Mouse (Mus musculus): ENCODE measurements around the gene Gm5089. TPM values are rescaled to one million over a fixed set of nuclear protein-coding genes. Genes with fewer than 3 reads are reported as not detected.

Gm5089 gene
- polyA plus RNA-seq, 1 experiment = not detected

- no peaks in the 10 kb centered on the region; the same call in 1 of the 2 replicates for H3K4me1 ChIP-seq (ENCODE audit: control insufficient read depth, insufficient read depth, insufficient read length, low read length)
- H3K4me3 ChIP-seq (ENCODE audit: insufficient read depth, low read depth, low read length) = no peak overlapping the region
- no peak overlapping the region for H3K27ac ChIP-seq (replicated peaks; ENCODE audit: low read depth, low read length)
These were observed 31.4 kb upstream of the Gm5089 start for GRCm38 (mm10) chr14:122482081-122483023.

DNA sequence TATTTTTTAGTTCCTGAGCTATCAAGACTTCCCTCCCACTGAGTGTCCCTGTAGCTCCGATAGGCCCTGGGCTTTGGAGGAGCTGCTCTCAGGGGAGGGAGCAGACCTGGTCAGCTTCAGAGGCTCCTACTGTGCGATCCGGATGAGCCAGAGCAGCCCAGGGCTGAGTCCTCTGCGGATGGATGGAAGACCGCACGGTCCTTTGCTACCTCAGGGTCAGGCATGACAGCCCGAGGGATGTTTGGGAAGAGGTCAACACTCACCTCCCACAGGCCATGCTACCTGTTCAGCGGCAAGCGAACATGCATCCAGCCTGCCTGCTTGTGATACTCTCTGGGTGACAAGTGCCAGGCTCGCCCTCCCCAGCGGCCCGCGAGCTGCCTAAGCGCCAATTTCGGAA, 30.3 kb upstream of the Gm5089 start:
- no peak overlapping the region for H3K27ac ChIP-seq (replicated peaks; ENCODE audit: low read depth, low read length)
- H3K4me3 ChIP-seq (ENCODE audit: insufficient read depth, low read depth, low read length) = no peak overlapping the region
- H3K4me1 ChIP-seq (ENCODE audit: control insufficient read depth, insufficient read depth, insufficient read length, low read length) = no peaks in the 10 kb centered on the region; the same call in 1 of the 2 replicates

GRCm38 (mm10) chr14:122480355-122480754, 29.4 kb upstream of the Gm5089 start:
- H3K4me3 ChIP-seq (ENCODE audit: insufficient read depth, low read depth, low read length) = no peak overlapping the region
- H3K4me1 ChIP-seq (ENCODE audit: control insufficient read depth, insufficient read depth, insufficient read length, low read length) = no peaks in the 10 kb centered on the region; the same call in 1 of the 2 replicates
- no peak overlapping the region for H3K27ac ChIP-seq (replicated peaks; ENCODE audit: low read depth, low read length)

DNA sequence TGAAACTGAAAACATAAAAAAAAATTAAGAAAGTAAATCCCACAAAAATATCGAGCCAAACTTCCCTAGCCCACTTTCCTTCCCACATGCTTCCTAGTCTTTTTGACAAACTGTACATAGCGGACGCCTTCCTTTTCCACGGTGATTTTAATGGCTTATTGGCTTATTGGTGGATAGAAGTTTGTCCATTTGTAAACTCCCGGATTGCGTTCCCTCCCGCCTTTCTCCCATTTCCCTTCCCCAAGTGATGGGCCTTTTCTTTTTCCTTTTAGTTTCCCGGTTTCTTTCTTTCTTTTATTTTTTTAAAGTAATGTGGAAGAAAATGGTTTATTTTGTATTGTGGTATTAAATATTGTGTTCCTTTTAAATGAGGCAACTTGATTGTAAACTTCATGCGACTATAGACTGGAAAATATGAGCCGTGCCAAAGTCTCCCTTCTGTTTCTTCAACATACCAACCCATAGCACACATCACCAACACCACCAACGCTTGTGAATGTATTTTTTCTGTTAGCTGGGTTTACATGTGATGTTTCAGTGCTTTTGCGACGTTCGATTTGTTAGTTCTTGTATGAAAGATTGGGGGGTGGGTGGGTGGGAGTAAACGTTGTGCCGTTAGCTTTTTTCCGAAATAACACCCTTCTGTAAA, 28.7 kb upstream of the Gm5089 start:
- no peak overlapping the region for H3K27ac ChIP-seq (replicated peaks; ENCODE audit: low read depth, low read length)
- no peak overlapping the region for H3K4me3 ChIP-seq (ENCODE audit: insufficient read depth, low read depth, low read length)
- H3K4me1 ChIP-seq (ENCODE audit: control insufficient read depth, insufficient read depth, insufficient read length, low read length) = peaks cover 4% of the 10 kb centered on the region; the same call in 1 of the 2 replicates

DNA sequence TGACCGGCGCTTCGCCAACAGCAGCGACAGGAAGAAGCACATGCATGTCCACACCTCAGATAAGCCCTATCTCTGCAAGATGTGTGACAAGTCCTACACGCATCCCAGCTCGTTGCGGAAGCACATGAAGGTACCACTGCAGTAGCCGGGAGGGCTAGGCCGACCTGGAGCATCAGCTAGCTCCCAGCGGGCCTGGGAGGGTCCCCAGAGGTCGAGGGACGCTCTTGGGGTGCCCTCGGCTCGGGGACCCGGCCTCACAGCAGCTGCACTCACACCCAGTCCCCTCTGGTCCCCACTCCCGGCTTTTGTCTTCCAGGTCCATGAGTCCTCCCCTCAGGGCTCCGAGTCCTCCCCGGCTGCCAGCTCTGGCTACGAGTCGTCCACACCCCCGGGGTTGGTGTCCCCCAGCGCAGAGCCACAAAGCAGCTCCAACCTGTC, 27.7 kb upstream of the Gm5089 start:
- no peak overlapping the region for H3K4me3 ChIP-seq (ENCODE audit: insufficient read depth, low read depth, low read length)
- H3K4me1 ChIP-seq (ENCODE audit: control insufficient read depth, insufficient read depth, insufficient read length, low read length) = peaks cover 4% of the 10 kb centered on the region; the same call in 1 of the 2 replicates

DNA sequence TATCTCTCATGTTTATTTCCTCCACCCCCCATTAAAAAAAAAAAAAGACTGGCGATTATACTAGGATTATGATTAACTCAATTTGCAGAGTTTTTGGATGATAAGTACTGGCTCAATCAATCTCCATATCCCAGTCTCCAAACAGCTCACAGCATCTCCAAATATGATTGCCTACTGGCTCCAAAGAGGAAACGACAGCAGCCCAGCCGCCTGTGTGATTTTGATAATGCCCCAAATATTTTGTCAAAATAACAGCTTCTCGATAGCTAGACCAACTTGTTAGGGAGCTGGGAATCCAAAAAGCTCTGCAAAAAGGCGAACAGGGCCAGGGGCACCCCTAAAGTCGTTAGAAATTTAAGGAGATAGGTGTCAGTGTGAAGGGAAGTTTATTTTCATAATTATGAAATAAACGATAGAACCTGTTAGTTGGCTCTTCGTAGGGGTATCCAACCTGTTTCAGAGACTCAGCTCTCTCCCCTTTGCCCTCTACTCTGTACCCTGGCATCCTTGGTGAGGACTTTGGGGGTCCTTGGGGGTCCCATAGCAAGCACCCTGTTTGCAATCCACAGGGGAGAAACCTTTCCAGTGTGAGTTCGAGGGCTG, 27.2 kb upstream of the Gm5089 start:
- H3K4me1 ChIP-seq (ENCODE audit: control insufficient read depth, insufficient read depth, insufficient read length, low read length) = peaks cover 4% of the 10 kb centered on the region; the same call in 1 of the 2 replicates
- H3K4me3 ChIP-seq (ENCODE audit: insufficient read depth, low read depth, low read length) = no peak overlapping the region
- no peak overlapping the region for H3K27ac ChIP-seq (replicated peaks; ENCODE audit: low read depth, low read length)

More for the DNA sequence above, 27.7 kb upstream of the Gm5089 start:
- no peak overlapping the region for H3K27ac ChIP-seq (replicated peaks; ENCODE audit: low read depth, low read length)

DNA sequence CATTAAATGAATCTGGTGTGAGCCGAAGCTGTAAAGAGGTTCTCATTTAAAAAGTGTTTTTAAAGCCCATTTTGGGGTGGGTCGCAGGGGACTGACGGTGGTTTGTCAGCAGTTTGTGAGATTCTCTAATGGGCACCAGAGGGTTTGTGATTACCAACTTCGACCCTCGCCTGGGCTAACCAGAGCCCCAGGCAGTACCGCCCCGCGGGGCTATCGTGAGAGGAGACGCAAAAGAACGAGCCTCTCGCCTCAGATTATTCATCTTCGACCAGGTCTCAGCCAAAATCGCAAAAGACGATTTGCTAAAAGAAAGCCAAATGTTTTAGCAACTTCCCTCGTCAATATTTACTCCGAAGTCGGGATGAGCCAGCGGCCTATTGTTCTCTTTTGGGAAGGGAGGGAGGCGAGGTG, 26.4 kb upstream of the Gm5089 start:
- Histone ChIP-seq H3K4me3 (ENCODE audit: insufficient read depth, low read depth, low read length) (no peak overlapping the region), H3K27ac (replicated peaks; ENCODE audit: low read depth, low read length) (no peak overlapping the region), H3K4me1 (ENCODE audit: control insufficient read depth, insufficient read depth, insufficient read length, low read length) (peaks cover 4% of the 10 kb centered on the region; the same call in 1 of the 2 replicates)

GRCm38 (mm10) chr14:122476822-122477215, 25.9 kb upstream of the Gm5089 start:
- peaks cover 4% of the 10 kb centered on the region; the same call in 1 of the 2 replicates for H3K4me1 ChIP-seq (ENCODE audit: control insufficient read depth, insufficient read depth, insufficient read length, low read length)
- H3K4me3 ChIP-seq (ENCODE audit: insufficient read depth, low read depth, low read length) = no peak overlapping the region
- no peak overlapping the region for H3K27ac ChIP-seq (replicated peaks; ENCODE audit: low read depth, low read length)

DNA sequence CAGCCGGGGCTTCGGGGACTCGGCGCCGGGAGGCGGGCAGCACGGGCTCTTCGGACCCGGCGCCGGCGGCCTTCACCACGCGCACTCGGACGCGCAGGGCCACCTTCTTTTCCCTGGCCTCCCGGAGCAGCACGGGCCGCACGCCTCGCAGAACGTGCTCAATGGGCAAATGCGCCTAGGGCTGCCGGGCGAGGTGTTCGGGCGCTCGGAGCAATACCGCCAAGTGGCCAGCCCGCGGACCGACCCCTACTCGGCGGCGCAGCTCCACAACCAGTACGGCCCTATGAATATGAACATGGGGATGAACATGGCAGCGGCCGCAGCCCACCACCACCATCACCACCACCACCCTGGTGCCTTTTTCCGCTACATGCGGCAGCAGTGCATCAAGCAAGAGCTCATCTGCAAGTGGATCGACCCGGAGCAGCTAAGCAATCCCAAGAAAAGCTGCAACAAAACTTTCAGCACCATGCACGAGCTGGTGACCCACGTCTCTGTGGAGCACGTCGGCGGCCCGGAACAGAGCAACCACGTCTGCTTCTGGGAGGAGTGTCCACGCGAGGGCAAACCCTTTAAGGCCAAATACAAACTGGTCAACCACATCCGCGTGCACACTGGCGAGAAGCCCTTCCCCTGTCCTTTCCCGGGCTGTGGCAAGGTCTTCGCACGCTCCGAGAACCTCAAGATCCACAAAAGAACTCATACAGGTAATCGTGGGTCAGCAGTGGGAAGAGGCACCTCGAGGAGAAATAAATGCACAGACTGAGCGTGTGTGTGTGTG, 25.3 kb upstream of the Gm5089 start:
- Histone ChIP-seq H3K4me3 (ENCODE audit: insufficient read depth, low read depth, low read length) (peak overlapping the region; percentile 44; the same call in 1 of the 2 replicates), H3K27ac (replicated peaks; ENCODE audit: low read depth, low read length) (no peak overlapping the region), H3K4me1 (ENCODE audit: control insufficient read depth, insufficient read depth, insufficient read length, low read length) (peaks cover 4% of the 10 kb centered on the region; the same call in 1 of the 2 replicates)

DNA sequence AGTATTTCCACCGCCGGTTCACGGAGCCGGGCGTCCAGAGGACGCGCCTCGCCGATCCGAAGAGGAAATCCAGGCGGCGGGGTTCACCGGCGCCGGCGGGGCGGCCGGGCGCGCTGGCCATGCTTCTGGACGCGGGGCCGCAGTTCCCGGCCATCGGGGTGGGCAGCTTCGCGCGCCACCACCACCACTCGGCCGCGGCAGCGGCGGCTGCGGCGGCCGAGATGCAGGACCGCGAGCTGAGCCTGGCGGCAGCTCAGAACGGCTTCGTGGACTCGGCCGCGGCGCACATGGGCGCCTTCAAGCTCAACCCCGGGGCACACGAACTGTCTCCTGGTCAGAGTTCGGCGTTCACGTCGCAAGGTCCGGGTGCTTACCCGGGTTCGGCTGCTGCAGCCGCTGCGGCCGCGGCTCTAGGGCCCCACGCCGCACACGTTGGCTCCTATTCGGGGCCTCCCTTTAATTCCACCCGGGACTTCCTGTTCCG, 24.7 kb upstream of the Gm5089 start:
- H3K4me3 ChIP-seq (ENCODE audit: insufficient read depth, low read depth, low read length) = peak overlapping the region; percentile 44
- no peak overlapping the region for H3K27ac ChIP-seq (replicated peaks; ENCODE audit: low read depth, low read length)
- peaks cover 4% of the 10 kb centered on the region; the same call in 1 of the 2 replicates for H3K4me1 ChIP-seq (ENCODE audit: control insufficient read depth, insufficient read depth, insufficient read length, low read length)

GRCm38 (mm10) chr14:122474891-122475556, 24.1 kb upstream of the Gm5089 start, which contains the start of gene Zic2:
Gene Zic2 (plus strand): TSS chr14:122475435.
- Histone ChIP-seq H3K27ac (replicated peaks; ENCODE audit: low read depth, low read length) (no peak within 1 kb of the TSS), H3K4me1 (ENCODE audit: control insufficient read depth, insufficient read depth, insufficient read length, low read length) (peaks cover 4% of the 10 kb centered on the region; the same call in 1 of the 2 replicates), H3K4me3 (ENCODE audit: insufficient read depth, low read depth, low read length) (peak within 1 kb of the TSS; percentile 46)

DNA sequence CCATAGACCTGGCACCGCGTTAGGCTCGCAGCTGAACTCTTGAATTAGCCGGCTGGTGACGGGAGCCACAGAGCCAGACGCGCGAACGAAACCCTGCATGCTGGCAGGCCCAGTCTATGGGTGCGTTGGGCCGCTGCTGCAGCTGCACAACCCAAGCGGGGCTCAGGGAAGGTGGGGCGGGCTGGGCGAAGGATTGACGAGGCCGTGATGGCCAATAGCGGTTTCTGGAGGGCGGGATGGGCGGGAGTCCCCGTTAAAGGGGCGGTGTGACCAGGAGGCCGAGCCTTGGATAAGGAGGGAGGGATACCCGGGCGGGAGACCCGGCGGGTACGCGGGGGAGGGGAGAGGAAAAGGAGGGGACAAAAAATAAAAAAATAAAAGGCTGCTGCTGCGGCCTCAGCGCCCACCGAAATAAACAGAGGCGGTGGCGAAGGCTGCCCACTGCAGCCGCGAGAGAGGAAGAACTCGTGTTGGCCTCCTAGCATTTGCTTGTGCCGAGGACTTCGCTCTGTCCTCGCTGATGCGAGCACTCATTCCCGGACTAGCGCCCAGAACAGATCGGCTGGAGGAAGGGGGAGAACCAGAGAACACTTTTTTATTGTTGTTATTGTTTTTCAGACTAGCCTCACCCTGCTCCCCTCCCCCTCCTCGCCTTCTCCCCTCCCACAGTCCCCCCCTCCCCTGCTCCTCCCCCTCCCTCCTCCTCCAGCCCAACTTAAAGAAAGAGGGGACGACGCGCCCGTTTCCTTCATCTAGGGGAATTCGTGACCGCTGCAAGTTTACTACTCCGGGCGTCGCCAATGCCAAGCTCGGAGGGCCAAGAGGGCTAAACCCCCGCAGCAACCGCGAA, 23.4 kb upstream of the Gm5089 start:
- H3K4me1 ChIP-seq (ENCODE audit: control insufficient read depth, insufficient read depth, insufficient read length, low read length) = peaks cover 4% of the 10 kb centered on the region; the same call in 1 of the 2 replicates
- peak overlapping the region; percentile 46 for H3K4me3 ChIP-seq (ENCODE audit: insufficient read depth, low read depth, low read length)
- no peak overlapping the region for H3K27ac ChIP-seq (replicated peaks; ENCODE audit: low read depth, low read length)

DNA sequence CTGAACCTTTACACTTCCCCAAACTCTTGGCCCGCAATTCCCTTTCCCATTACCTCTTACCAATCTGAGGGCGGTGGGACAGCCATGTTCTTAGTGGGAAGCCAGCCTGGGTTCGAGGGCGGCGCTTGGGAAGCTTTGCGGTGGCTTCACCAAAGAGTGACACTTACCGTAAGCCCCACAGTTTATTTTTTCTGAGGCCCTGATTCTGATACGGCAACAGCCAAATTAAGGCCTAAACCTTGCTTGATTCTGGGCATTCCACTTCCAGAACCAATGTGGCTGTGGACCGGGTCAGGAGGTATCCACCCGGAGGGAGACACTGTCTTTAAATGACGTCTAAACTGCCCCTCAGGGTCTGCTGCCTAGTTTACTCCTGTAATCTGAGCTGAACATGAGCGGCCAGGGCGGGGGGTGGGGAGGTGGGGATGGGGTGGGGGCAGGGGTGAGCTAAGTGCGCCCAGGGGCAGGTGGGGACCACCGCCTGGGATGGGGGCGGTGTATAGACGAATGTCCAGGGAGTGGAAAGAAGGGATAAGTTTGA, 22.4 kb upstream of the Gm5089 start:
- Histone ChIP-seq H3K4me1 (ENCODE audit: control insufficient read depth, insufficient read depth, insufficient read length, low read length) (peaks cover 4% of the 10 kb centered on the region; the same call in 1 of the 2 replicates), H3K4me3 (ENCODE audit: insufficient read depth, low read depth, low read length) (no peak overlapping the region)

More for the DNA sequence above, 22.4 kb upstream of the Gm5089 start:
- H3K27ac ChIP-seq (replicated peaks; ENCODE audit: low read depth, low read length) = no peak overlapping the region

Data from brown adipose tissue, adult 24 weeks (tissue).